Mouse (Mus musculus): Measurements from ENCODE around the gene Gm20425.

- no peak for TF ChIP-seq POLR2A (IDR thresholded peaks at IDR 0.05; ENCODE audit: insufficient read depth, low read length)
- no peak for TF ChIP-seq CTCF (IDR thresholded peaks at IDR 0.05; ENCODE audit: low read depth, low read length)
Measured at GRCm38 (mm10) chr9:103265778-103266177, 35.7 kb upstream of the Gm20425 start.

All from ES-Bruce4 (cell line).